Mouse (Mus musculus) Patski (cell line): Measurements from ENCODE around the gene Arsb. TPM values are rescaled to one million over a fixed set of nuclear protein-coding genes. Genes with fewer than 3 reads are reported as not detected.
A peak's percentile ranks its signal among the peaks of the same experiment; 100 is the strongest.

ENCODE experiments used
- ATAC-seq: fragments of 100-300 bp; one replicate; pipeline ENCODE4 v1.8.0; 2021
- CTCF ChIA-PET: fragments of 350-600 bp; sonication (Branson Sonifier 250); formaldehyde crosslinking; loops from one replicate; lab custom pipeline; 2022; ENCODE audit warnings: inconsistent platforms; lab: Charles Lee
- POLR2A ChIA-PET: fragments of 350-600 bp; sonication (Branson Sonifier 250); formaldehyde crosslinking; loops from one replicate; lab custom pipeline; 2022; ENCODE audit warnings: antibody characterized with exemption, inconsistent platforms; lab: Charles Lee
- DNase-seq: peaks from one replicate; pipeline ENCODE4 v3.0.0-alpha.2; 2011; ENCODE audit warnings: low read depth, low spot score
- H3K27me3 ChIP-seq: fragments of 371-371 bp; one replicate; pipeline ENCODE4 v1.5.1; 2021
- CTCF ChIP-seq: fragments of 100-300 bp; IDR thresholded peaks from one replicate; pipeline ENCODE4 v1.5.1; 2021
- in situ Hi-C: fragments of 300-500 bp; cut with MboI; formaldehyde crosslinking; loops from 3 replicates; pipeline ENCODE4 v1.11.1; 2018; ENCODE audit warnings: low pct_unique_long_range_greater_than_20kb, mixed read lengths
- polyA plus RNA-seq: library from polyadenylated mRNA; unstranded; gene quantifications from one replicate; pipeline ENCODE4 v1.2.3, GENCODE M21; 2021

Gene Arsb
- polyA plus RNA-seq, 1 experiment from 2014 or later = 82.1 TPM

DNA sequence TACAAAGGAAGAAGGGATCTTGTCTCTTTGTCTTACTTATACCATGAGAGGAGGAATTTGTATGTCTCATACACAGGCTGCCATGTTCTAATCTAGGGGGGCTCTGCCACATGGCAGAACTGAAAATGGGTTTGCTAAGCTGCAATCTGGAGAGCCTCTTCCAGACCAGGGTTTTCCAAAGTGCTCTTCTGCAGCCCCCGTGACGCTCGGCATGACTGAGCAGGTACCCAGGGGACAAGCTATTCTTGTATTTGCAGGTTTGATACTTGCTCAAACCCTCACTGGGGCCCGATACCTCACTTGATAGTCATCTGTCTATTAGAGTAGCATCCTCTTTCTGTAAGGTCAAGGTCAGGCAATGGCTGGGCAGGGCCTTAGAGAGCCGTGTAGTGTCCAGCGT lies 82.3 kb downstream of the Arsb start:
- no peak for TF ChIP-seq CTCF
- H3K27me3 ChIP-seq = no peaks in the 10 kb centered on the region
- no peak for DNase-seq
- CTCF ChIA-PET = no interaction called here
- no peak for ATAC-seq
- POLR2A ChIA-PET = interaction anchor here (0.6 to 0.7 kb wide), 2 partner anchors 17 to 67 kb away, joined by 3 to 5 read pairs; no protein-coding TSS in a partner anchor
- in situ Hi-C loops = no loop called here

DNA sequence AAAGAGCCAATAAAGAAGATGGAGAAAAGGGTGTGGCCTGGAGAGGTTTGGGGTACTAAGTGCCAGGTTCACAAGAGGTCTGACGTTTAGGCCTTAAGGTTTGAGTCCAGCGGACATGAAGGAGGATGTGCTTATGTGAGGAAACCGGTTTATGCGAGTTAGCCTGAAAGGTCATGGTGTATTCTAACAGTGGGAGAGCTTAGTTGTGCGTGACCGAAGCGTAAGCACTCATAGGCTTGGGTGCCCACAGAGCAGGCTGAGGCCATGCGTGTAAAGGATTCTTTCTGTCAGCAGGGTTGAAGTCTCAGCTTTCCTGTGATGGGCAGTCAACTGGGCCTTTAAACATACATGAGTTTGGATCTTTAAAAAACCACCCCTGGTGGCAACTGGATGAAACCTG lies 82.9 kb downstream of the Arsb start:
- H3K27me3 ChIP-seq = no peaks in the 10 kb centered on the region
- POLR2A ChIA-PET = no interaction called here
- CTCF ChIA-PET = no interaction called here
- in situ Hi-C loops = no loop called here
- no peak for TF ChIP-seq CTCF
- ATAC-seq = no peak
- no peak for DNase-seq

DNA sequence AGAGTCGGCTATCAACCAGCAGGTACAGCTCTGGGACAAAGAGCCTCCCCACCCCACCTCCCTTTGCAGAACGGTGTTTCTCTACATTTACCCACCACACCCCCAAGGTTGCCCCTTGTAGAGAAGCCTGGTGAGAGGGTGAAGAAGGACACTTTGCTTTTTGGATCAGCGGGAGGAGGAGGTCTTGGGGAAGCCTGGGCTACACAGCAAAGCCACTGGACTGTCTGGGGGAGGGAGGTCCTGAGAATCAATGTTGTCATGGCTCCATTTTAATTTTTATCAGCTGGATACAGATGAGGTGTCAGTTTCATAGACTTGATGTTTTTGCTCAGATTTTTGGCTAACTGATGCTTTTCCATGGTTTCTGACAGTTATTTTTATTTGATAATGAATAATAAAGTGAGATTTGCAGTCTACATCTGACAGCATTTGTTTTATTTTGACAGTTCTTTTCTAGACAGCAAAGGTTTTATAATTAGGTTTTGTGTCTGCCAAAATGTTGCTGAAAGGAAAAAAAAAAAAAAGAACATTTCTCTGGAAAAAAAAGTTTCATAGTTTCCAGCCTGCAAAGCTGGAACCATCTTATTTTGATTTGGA lies 83.6 kb downstream of the Arsb start:
- no peak for ATAC-seq
- TF ChIP-seq CTCF = no peak

DNA sequence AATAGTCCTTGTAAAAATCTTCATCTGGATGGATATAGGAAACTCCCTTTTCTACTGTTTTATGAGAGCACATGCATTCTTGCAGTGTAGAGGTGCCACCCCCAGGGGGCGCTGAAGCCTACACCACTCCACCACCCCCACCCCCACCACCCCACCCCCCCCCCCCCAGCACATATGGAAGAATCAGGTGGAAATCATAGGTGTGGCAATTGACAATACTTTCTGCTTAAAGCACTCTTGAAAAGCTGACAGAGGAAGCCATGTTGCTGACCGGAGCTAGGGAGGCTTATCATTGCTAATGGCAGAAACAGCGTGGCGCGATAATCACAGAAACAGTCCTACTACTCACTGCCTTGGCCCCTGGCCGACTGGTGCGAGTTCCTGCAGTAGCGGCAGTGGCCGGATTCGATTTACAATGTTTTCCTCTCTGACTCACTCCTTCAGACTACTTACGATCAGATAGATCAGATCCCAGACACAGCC lies 84.3 kb downstream of the Arsb start:
- peak; percentile 34 for TF ChIP-seq CTCF
- in situ Hi-C loops = loop anchor here (5.0 kb wide), 1 partner anchor 58 kb away; no protein-coding TSS in a partner anchor
- ChIA-PET CTCF (interaction anchor here (0.9 kb wide), 1 partner anchor 29 kb away, joined by 3 read pairs; no protein-coding TSS in a partner anchor), POLR2A (no interaction called here)
- DNase-seq (no peak), ATAC-seq (no peak)
- H3K27me3 ChIP-seq = no peaks in the 10 kb centered on the region

More for the DNA sequence above, 83.6 kb downstream of the Arsb start:
- in situ Hi-C loops = loop anchor here (5.0 kb wide), 1 partner anchor 58 kb away; no protein-coding TSS in a partner anchor
- ChIA-PET CTCF (no interaction called here), POLR2A (no interaction called here)
- no peak for DNase-seq
- H3K27me3 ChIP-seq = no peaks in the 10 kb centered on the region

DNA sequence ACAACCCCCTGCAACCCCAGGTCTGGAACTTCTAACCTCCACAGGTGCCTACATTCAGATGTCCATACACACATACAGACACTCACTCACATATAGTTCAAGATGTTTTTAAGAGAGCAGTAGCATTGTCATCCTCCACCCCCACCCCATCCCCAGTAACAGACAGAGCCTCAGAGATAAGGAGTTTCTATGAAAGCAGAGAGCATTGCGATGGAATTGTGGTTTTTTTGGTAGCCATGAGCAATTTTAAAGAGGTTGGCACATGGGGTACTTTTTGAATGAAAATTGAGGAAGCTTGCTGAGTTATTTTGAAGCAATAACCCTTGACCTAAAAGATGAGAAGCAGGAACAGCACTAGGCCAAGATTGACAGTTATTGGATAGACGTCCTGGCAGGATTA lies 89.8 kb downstream of the Arsb start:
- POLR2A ChIA-PET = no interaction called here
- no peak for TF ChIP-seq CTCF
- CTCF ChIA-PET = interaction anchor here (1.6 kb wide), 1 partner anchor 10 kb away, joined by 4 read pairs; no protein-coding TSS in a partner anchor
- in situ Hi-C loops = no loop called here
- no peaks in the 10 kb centered on the region for H3K27me3 ChIP-seq
- DNase-seq (no peak), ATAC-seq (no peak)

DNA sequence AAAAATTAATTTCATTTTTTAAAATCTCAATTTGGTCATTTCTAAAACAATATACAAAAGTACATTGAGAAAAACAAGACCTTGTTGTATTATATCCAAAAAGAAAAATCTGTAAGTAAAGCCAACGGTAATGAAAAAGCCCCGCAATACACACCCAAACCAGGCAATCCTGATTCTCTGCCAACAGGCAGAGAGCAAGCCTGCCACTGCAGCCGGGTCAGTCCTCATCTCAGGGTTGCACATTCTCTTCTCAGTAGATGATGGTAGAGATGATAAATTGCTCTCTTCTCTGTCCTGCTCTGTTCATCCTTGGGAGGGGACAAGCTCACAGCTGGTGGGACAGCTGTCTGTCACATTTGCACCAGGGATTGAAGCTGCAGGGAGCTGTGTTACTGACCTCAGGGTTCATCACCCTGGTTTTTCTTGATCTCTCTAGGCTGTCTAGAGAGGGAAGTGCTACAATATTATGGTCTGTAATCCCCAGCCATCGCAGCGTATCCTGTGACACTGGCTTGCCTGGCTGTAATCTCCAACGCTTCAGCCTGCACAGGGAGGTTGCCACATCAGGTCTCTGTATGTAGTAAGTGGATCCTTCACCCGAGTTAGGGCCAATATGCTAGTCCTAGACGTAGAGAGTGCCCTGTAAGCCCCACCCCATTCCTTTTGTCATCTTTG lies 92.8 kb downstream of the Arsb start:
- DNase-seq (no peak), ATAC-seq (no peak)
- in situ Hi-C loops = no loop called here
- TF ChIP-seq CTCF = no peak
- H3K27me3 ChIP-seq = no peaks in the 10 kb centered on the region
- POLR2A ChIA-PET = no interaction called here
- CTCF ChIA-PET = no interaction called here

DNA sequence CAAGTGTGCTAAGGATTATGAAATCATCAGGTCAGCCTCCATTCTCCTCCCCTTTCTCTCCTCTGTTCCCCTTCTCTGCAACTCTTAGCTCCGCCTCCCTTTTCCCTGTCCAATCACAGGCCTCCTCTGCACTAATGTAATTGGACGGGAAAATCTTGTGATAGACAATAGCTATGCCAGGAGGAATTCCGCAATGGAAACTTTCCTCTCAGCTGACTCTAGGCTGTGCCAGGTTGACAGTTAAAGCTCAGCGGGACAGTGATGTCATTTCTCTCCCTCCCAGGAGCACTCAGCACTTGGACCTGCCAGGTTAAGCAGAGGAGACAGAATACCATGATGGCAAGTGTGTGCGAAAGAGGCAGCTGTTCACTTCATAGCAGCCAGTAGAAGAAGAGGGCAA lies 95.2 kb downstream of the Arsb start:
- H3K27me3 ChIP-seq = no peaks in the 10 kb centered on the region
- ChIA-PET CTCF (no interaction called here), POLR2A (no interaction called here)
- in situ Hi-C loops = no loop called here
- DNase-seq = no peak
- ATAC-seq = no peak
- no peak for TF ChIP-seq CTCF

DNA sequence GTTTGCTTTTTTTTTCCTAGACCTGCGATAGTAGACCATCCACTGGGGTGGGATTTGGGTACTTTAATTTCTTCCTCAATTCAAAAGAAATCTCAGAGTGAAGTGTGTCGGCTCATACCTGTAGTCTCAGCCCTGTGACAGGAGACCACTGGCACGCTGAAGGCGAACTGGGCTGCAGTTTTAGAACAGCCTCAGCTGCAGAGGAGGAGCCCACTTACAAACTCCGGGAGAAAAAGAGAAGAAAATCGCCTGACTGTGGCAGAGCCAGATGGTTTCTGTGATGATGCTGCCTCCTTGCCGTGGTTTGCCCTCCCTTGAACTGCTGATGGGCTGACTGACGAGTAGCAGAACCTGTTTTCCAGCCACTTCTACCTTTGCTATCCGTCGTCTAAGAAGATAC lies 100.3 kb downstream of the Arsb start:
- in situ Hi-C loops = no loop called here
- ATAC-seq (no peak), DNase-seq (no peak)
- CTCF ChIA-PET = no interaction called here
- POLR2A ChIA-PET = no interaction called here
- no peaks in the 10 kb centered on the region for H3K27me3 ChIP-seq
- no peak for TF ChIP-seq CTCF

DNA sequence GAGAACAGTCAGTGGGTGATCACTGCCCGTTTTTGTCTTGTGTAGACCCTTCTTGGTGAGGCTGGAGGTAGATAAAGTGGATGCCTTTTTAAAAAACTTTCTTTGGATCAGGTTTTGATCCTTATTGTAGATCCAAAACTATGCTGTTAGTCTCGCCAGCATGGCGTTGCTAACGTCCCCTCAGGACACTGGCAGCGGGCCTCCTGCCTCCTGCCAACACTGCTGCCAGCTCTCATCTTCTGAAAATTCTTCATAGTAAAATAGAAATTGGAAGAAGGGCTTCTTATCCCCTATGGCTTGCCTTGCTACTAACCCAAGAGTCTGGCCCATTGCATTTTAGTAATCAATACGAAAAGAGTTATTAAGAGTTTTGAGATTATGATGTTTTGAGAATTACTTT lies 101.2 kb downstream of the Arsb start:
- no peak for ATAC-seq
- DNase-seq = no peak
- ChIA-PET POLR2A (no interaction called here), CTCF (no interaction called here)
- in situ Hi-C loops = no loop called here
- TF ChIP-seq CTCF = no peak
- H3K27me3 ChIP-seq = no peaks in the 10 kb centered on the region

DNA sequence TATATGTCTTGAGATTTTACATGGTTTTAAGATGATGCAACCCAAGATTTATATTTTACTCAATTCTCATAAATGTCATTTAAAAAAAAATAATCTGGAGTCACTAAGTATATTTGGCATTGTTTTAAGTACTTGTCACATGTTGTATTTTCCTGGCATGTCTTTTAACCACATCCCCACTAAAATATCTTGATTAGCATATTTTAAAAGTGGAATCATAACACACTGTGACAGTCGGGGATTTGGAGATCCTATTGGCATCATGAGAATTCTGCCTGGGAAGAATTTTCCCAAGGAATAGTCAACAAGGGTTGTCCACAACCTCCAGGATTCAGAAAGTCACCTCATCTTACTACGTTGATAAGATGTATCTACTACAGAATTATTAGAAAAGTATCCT lies 106.5 kb downstream of the Arsb start:
- H3K27me3 ChIP-seq = no peaks in the 10 kb centered on the region
- DNase-seq (no peak), ATAC-seq (no peak)
- no peak for TF ChIP-seq CTCF
- ChIA-PET POLR2A (no interaction called here), CTCF (no interaction called here)
- in situ Hi-C loops = no loop called here

DNA sequence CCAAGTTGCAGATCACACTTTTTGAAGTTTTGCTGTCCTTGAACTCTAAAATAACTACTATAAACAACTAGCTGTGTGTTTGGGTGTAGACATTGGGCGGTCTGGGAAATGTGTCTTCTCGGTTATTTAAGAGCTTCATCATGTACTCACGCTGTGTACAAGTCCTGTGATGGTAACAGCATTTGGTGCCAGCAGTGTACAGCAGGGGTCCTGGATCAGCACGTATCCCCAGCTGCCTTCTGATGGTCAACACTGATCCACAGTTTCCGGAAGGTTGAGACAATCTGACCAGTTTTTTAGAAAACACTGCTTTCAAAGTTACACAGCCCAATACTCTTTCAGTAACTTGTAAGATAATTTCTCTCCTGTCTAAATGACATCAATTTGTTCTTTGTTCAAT lies 108.0 kb downstream of the Arsb start:
- no peak for TF ChIP-seq CTCF
- no peak for ATAC-seq
- POLR2A ChIA-PET = no interaction called here
- no peaks in the 10 kb centered on the region for H3K27me3 ChIP-seq
- CTCF ChIA-PET = interaction anchor here (1.4 kb wide), 1 partner anchor 30 kb away, joined by 3 read pairs; no protein-coding TSS in a partner anchor
- in situ Hi-C loops = no loop called here
- no peak for DNase-seq
